Mouse (Mus musculus) small intestine, adult 2 months (tissue): ENCODE results near the gene Dennd1b. TPM values are rescaled to one million over a fixed set of nuclear protein-coding genes. Genes with fewer than 3 reads are reported as not detected.

Source experiments
- H3K27ac ChIP-seq: fragments of 200-500 bp; 2 replicates; pipeline ENCODE4 v1.5.1; 2012; ENCODE audit warnings: low read depth, low read length, control low read depth, inconsistent platforms; ENCODE audit not compliant: insufficient read depth
- H3K27me3 ChIP-seq: fragments of 200-500 bp; 2 replicates; pipeline ENCODE4 v1.6.1; 2012; ENCODE audit warnings: mild to moderate bottlenecking, moderate library complexity, low read length, inconsistent platforms; ENCODE audit not compliant: control insufficient read depth, insufficient read depth
- H3K36me3 ChIP-seq: fragments of 200-500 bp; 2 replicates; pipeline ENCODE4 v1.6.1; 2012; ENCODE audit warnings: mild to moderate bottlenecking, low read length, control low read depth, inconsistent platforms; ENCODE audit not compliant: control insufficient read depth, insufficient read depth
- H3K4me1 ChIP-seq: fragments of 200-500 bp; 2 replicates; pipeline ENCODE4 v1.6.1; 2012; ENCODE audit warnings: low read length, inconsistent platforms, mixed read lengths; ENCODE audit not compliant: control insufficient read depth, insufficient read depth, insufficient read length
- H3K4me3 ChIP-seq: fragments of 200-500 bp; 2 replicates; pipeline ENCODE4 v1.5.1; 2012; ENCODE audit warnings: low read depth, mild to moderate bottlenecking, control low read depth, inconsistent platforms, low read length, moderate library complexity
- CTCF ChIP-seq: fragments of 200-500 bp; IDR thresholded peaks from 2 replicates; pipeline ENCODE4 v1.5.1; 2012; ENCODE audit warnings: low read depth, mild to moderate bottlenecking, control low read depth, inconsistent platforms, low read length, moderate library complexity, mixed read lengths; ENCODE audit not compliant: insufficient replicate concordance, insufficient read length; ENCODE audit errors: extremely low read depth
- POLR2A ChIP-seq: fragments of 200-500 bp; IDR thresholded peaks from 2 replicates; pipeline ENCODE4 v1.6.1; 2012; ENCODE audit warnings: low read depth, mild to moderate bottlenecking, control low read depth, inconsistent platforms, low read length, moderate library complexity
- WGBS: fragments of 180-500 bp; shearing (Covaris S2); methylation state at CpG from one replicate; pipeline ENCODE4 v1.1.7; 2018; 5-methylcytosine and 5-hydroxymethylcytosine counted together
- polyA plus RNA-seq: library from polyadenylated mRNA; depleted of rRNA; stranded (reverse); fragments of >200 nt; gene quantifications from 2 replicates; pipeline ENCODE4 v1.2.3, GENCODE M21; 2012

Gene Dennd1b
- polyA plus RNA-seq, 1 experiment, result 13.6 TPM

DNA sequence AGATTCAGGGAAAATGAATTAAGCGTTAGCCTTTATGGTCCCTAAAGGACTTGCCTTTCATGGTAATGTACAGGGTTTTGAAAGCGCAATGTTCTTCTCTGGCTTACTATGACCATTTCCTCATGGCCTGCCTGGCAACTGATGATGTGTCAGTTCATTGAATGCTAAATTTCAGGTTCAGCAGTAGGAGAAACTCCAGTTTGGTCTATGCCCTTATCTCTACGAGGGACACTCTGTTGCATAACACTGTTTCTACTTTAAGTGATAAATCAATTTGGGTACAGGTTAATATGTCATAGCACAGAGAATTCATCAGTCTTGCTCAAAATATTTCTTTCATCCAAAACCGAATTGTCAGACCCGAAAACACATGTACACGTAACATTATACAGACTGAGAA is 133.1 kb downstream of the Dennd1b start:
- H3K4me3 ChIP-seq, result no peak overlapping the region
- WGBS, result 89% methylated on average over 6 of the region's 6 CpGs
- H3K27ac ChIP-seq, result no peak overlapping the region
- peaks cover 12% of the 10 kb centered on the region; the same call in 1 of the 2 replicates for H3K36me3 ChIP-seq
- TF ChIP-seq POLR2A (no peak), CTCF (no peak)
- H3K4me1 ChIP-seq, result no peaks in the 10 kb centered on the region
- no peaks in the 10 kb centered on the region for H3K27me3 ChIP-seq

DNA sequence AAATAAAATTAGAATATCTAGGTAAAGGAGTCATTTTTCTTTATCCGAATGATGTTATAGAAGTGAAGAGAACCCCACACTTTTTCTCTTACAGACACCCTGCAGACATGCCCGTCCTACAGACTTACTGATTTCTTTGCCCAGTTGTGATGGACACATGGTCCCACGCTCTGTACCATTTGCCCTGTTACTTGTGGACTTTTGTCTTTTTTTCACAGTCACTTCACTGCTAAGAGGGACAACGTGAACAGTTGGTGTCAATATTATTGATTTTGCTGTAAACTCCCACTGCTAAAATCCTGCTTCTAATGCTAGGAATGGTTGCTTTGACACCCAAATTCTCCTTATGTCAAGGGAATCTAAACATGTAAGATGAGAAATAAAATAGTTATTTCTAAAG is 134.9 kb downstream of the Dennd1b start:
- peaks cover 19% of the 10 kb centered on the region for H3K36me3 ChIP-seq
- no peak overlapping the region for H3K4me3 ChIP-seq
- TF ChIP-seq POLR2A (no peak), CTCF (no peak)
- no peaks in the 10 kb centered on the region for H3K27me3 ChIP-seq
- no peak overlapping the region for H3K27ac ChIP-seq
- H3K4me1 ChIP-seq, result no peaks in the 10 kb centered on the region
- WGBS, result 96% methylated on average over 4 of the region's 4 CpGs

DNA sequence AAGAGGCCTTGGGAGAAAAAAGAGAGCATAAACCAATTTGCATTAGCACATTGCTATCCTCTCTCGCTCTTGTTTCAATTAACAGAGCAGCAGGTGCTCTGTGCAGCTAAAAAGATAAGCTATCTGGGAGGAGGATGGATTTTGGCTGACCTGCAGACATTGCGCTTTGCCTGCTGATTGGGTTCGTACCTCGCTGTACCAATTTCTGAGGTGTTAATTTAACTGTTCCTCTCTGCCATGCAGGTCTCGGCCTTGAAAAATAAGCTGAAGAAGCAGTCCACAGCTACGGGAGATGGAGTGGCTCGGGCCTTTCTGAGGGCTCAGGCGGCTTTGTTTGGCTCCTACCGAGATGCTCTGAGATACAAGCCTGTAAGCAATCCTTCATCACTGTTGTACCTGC is 138.5 kb downstream of the Dennd1b start:
- Histone ChIP-seq H3K4me3 (no peak overlapping the region), H3K4me1 (no peaks in the 10 kb centered on the region), H3K27me3 (no peaks in the 10 kb centered on the region), H3K36me3 (peaks cover 26% of the 10 kb centered on the region), H3K27ac (no peak overlapping the region)
- TF ChIP-seq POLR2A, result no peak
- TF ChIP-seq CTCF, result no peak
- WGBS, result 91% methylated on average over 9 of the region's 9 CpGs

DNA sequence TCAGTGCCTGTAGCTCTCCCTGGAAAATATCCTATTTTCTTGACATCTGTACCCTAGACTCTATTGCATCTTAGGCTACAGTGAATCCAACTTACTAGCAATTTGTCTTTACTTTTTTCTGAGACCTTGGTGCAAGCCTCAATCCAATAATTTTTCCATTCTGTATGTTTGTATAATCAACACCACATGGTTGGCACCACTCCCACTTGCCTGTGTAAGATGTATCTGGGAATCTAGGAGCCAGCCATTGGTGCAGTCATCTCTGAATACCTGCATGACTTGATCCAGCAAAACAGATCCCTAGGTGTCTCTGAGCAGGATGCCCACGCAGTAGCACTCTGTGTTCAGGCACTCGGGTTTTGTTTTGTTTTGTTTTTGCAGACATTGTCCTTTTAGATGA is 145.0 kb downstream of the Dennd1b start:
- Histone ChIP-seq H3K4me1 (no peaks in the 10 kb centered on the region), H3K4me3 (no peak overlapping the region), H3K27me3 (no peaks in the 10 kb centered on the region), H3K27ac (no peak overlapping the region), H3K36me3 (peaks cover 40% of the 10 kb centered on the region)
- WGBS, result 94% methylated on average over 2 of the region's 2 CpGs
- TF ChIP-seq POLR2A (no peak), CTCF (no peak)

DNA sequence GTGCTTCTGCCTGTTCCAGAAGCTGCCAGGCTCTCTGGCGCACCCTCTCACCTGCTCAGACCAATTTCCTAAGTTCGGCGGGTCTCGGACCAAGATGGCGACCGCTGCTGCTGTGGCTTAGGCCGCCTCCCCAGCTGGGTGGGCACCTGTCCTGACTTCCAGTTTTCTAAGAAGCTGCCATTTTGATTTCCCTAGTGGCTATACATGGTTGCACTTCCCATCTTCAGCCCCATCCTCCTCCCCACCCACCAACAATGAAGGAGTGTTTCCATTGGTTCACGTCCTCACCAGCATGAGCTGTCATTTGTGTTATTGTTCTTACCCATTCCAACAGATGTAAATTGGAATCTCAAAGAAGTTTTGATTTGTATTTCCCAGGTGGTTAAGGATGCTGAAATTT is 159.4 kb downstream of the Dennd1b start:
- H3K4me1 ChIP-seq, result no peaks in the 10 kb centered on the region
- no peaks in the 10 kb centered on the region for H3K27me3 ChIP-seq
- TF ChIP-seq CTCF (no peak), POLR2A (no peak)
- no peak overlapping the region for H3K27ac ChIP-seq
- WGBS, result 98% methylated on average over 8 of the region's 8 CpGs
- no peak overlapping the region for H3K4me3 ChIP-seq
- H3K36me3 ChIP-seq, result no peaks in the 10 kb centered on the region

DNA sequence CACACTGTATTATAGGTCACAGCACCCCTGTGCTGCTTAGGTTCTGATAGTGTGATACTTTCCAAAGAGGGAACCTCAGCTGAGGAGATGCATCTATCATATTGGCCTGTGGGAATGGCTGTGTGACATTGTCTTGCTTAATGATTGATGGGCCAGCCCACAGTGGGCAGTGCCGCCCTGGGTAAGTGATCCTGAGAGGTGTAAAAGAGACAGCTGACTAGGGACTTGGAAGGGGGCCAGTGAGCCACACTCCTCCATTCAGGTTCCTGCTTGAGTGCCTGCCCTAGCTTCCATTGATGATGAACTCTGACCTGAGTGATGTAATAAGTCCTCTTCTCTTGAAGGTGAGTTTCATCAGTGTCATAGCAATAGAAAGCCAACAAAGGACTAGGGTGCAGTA is 176.4 kb downstream of the Dennd1b start:
- no peak for TF ChIP-seq CTCF
- TF ChIP-seq POLR2A, result no peak
- no peak overlapping the region for H3K27ac ChIP-seq
- WGBS, result 55% methylated on average over 1 of the region's 1 CpGs
- H3K4me3 ChIP-seq, result no peak overlapping the region
- no peaks in the 10 kb centered on the region for H3K27me3 ChIP-seq
- peaks cover 23% of the 10 kb centered on the region for H3K36me3 ChIP-seq
- H3K4me1 ChIP-seq, result no peaks in the 10 kb centered on the region

DNA sequence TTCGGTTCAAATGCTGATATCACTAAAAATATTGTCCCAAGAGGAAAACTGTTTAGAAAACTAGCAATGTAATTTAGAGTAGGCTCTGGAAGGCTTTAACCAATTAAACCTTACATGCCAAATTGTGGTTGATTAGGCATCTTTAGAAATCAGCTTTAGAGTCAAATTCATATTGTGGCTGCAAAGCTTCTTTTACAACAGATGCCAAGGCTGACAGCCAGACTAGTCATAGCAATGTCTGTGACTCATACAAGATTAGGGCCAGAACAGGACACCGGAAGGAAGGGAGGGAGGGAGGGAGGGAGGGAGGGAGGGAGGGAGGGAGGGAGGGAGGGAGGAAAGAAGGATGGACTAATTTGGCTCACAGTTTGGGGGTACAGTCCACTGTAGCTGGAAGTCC is 182.3 kb downstream of the Dennd1b start:
- peaks cover 31% of the 10 kb centered on the region for H3K36me3 ChIP-seq
- H3K4me3 ChIP-seq, result no peak overlapping the region
- no peak overlapping the region for H3K27ac ChIP-seq
- H3K27me3 ChIP-seq, result no peaks in the 10 kb centered on the region
- TF ChIP-seq CTCF (no peak), POLR2A (no peak)
- WGBS, result 92% methylated on average over 1 of the region's 2 CpGs
- H3K4me1 ChIP-seq, result no peaks in the 10 kb centered on the region

DNA sequence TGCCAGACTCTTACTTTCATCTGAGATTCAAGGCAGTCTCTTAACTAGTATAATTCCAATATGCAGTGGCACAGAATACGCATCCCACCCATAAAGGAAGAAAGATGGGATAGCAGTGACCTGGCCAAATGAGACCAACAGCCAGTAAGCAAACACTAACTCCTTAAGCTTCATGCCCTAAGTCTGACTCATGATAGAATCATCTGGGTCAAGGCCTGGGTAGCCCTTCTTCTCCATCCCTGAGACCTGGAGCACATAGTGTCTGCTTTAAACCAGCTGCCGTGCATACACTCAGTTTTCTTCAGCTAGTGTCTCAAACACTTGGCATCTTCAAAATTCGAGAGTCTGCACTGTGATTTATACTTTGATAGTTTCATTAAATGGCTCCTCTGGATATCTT is 183.1 kb downstream of the Dennd1b start:
- 89% methylated on average over 3 of the region's 3 CpGs for WGBS
- H3K27me3 ChIP-seq, result no peaks in the 10 kb centered on the region
- no peak overlapping the region for H3K4me3 ChIP-seq
- peaks cover 26% of the 10 kb centered on the region for H3K36me3 ChIP-seq
- TF ChIP-seq CTCF, result no peak
- no peak for TF ChIP-seq POLR2A
- no peak overlapping the region for H3K27ac ChIP-seq
- no peaks in the 10 kb centered on the region for H3K4me1 ChIP-seq
